Mouse (Mus musculus): ENCODE results near the gene Pdzd7. TPM values are rescaled to one million over a fixed set of nuclear protein-coding genes. Genes with fewer than 3 reads are reported as not detected.

Pdzd7 gene
- polyA plus RNA-seq, 1 experiment from 2014 or later = 0.33 TPM

DNA sequence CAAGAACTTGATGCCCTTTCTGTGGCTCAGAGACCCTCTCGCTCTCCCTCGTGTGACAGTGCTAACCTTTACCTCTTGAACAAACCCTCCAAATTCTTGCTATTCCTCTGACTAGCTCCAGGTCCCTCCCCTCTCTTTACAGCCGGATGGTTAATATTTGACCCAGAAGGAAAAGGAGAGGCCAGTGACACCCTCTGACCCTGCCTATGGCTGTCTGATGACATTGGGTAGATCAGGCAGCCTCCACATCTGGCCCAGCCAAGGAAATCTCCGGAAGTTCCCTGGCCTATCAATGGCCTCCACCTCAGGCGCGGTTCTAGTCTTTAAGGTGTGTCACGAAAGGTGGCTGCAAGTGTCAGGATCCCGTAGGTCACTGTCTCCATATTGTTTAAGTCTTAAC lies 54.5 kb downstream of the Pdzd7 start:
- Histone ChIP-seq H3K27me3 (ENCODE audit: control insufficient read depth, insufficient read depth, low read length) (no peaks in the 10 kb centered on the region), H3K4me1 (replicated peaks; ENCODE audit: control insufficient read depth, insufficient read depth) (no peaks in the 10 kb centered on the region; the same call in 1 of the 2 replicates), H3K9me3 (ENCODE audit: control insufficient read depth, low read length) (no peaks in the 10 kb centered on the region), H3K27ac (replicated peaks) (no peak overlapping the region), H3K4me2 (replicated peaks; ENCODE audit: low read depth) (no peak overlapping the region), H3K4me3 (ENCODE audit: low read depth, low read length) (no peak overlapping the region), H3K9ac (ENCODE audit: low read length) (no peak overlapping the region), H3K36me3 (ENCODE audit: control insufficient read depth, insufficient read depth, low read length) (no peaks in the 10 kb centered on the region)
- no peak for TF ChIP-seq CTCF (IDR thresholded peaks at IDR 0.05; ENCODE audit: low read depth)
- no peak for TF ChIP-seq EP300 (optimal IDR thresholded peaks at IDR 0.05)
- ATAC-seq (ENCODE audit: low FRiP score, low TSS enrichment) = peak; percentile 24; the same call in 1 of the 2 replicates
- 62% methylated on average over 8 of the region's 8 CpGs for WGBS
- no peak for DNase-seq (ENCODE audit: low spot score)

- peak overlapping the region; percentile 61 for H3K4me3 ChIP-seq (ENCODE audit: low read depth, low read length)
- peak overlapping the region; percentile 65 for H3K9ac ChIP-seq (ENCODE audit: low read length)
- no peaks in the 10 kb centered on the region for H3K36me3 ChIP-seq (ENCODE audit: control insufficient read depth, insufficient read depth, low read length)
- H3K4me2 ChIP-seq (replicated peaks; ENCODE audit: low read depth) = peak overlapping the region; percentile 99
- no peaks in the 10 kb centered on the region for H3K9me3 ChIP-seq (ENCODE audit: control insufficient read depth, low read length)
- WGBS = 9% methylated on average over 22 of the region's 22 CpGs
- TF ChIP-seq EP300 (optimal IDR thresholded peaks at IDR 0.05) (no peak), CTCF (IDR thresholded peaks at IDR 0.05; ENCODE audit: low read depth) (no peak)
- DNase-seq (ENCODE audit: low spot score) (no peak), ATAC-seq (ENCODE audit: low FRiP score, low TSS enrichment) (no peak)
- no peaks in the 10 kb centered on the region; the same call in 1 of the 2 replicates for H3K4me1 ChIP-seq (replicated peaks; ENCODE audit: control insufficient read depth, insufficient read depth)
- 0 out of 2 replicates have a peak overlapping the region, but pooled peaks have one; percentile 24 for H3K27ac ChIP-seq (replicated peaks)
- H3K27me3 ChIP-seq (ENCODE audit: control insufficient read depth, insufficient read depth, low read length) = no peaks in the 10 kb centered on the region
These were observed 55.7 kb downstream of the Pdzd7 start for GRCm38 (mm10) chr19:44989567-44990495.

- Histone ChIP-seq H3K36me3 (ENCODE audit: control insufficient read depth, insufficient read depth, low read length) (no peaks in the 10 kb centered on the region; the same call in 1 of the 2 replicates), H3K27me3 (ENCODE audit: control insufficient read depth, insufficient read depth, low read length) (no peaks in the 10 kb centered on the region), H3K4me1 (replicated peaks; ENCODE audit: control insufficient read depth, insufficient read depth) (no peaks in the 10 kb centered on the region; the same call in 1 of the 2 replicates), H3K27ac (replicated peaks) (0 out of 2 replicates have a peak within 1 kb of the TSS, but pooled peaks have one; percentile 24), H3K4me2 (replicated peaks; ENCODE audit: low read depth) (peak within 1 kb of the TSS; percentile 99), H3K4me3 (ENCODE audit: low read depth, low read length) (peak within 1 kb of the TSS; percentile 61), H3K9me3 (ENCODE audit: control insufficient read depth, low read length) (no peaks in the 10 kb centered on the region), H3K9ac (ENCODE audit: low read length) (peak within 1 kb of the TSS; percentile 65)
- under 1% methylated on average over 52 of the region's 58 CpGs for WGBS
- peak; percentile 51 for DNase-seq (ENCODE audit: low spot score)
- peak; percentile 60 for TF ChIP-seq CTCF (IDR thresholded peaks at IDR 0.05; ENCODE audit: low read depth)
- TF ChIP-seq EP300 (optimal IDR thresholded peaks at IDR 0.05) = no peak
- ATAC-seq (ENCODE audit: low FRiP score, low TSS enrichment) = peak; percentile 45
These were observed 56.5 kb downstream of the Pdzd7 start, which contains the start of gene Sema4g for GRCm38 (mm10) chr19:44988831-44989566. Gene Sema4g, plus strand, starts transcription at chr19:44989101.

- Histone ChIP-seq H3K27ac (replicated peaks) (no peak overlapping the region), H3K4me1 (replicated peaks; ENCODE audit: control insufficient read depth, insufficient read depth) (no peaks in the 10 kb centered on the region; the same call in 1 of the 2 replicates), H3K4me3 (ENCODE audit: low read depth, low read length) (no peak overlapping the region), H3K9ac (ENCODE audit: low read length) (no peak overlapping the region), H3K27me3 (ENCODE audit: control insufficient read depth, insufficient read depth, low read length) (no peaks in the 10 kb centered on the region), H3K4me2 (replicated peaks; ENCODE audit: low read depth) (peak overlapping the region; percentile 99), H3K9me3 (ENCODE audit: control insufficient read depth, low read length) (no peaks in the 10 kb centered on the region), H3K36me3 (ENCODE audit: control insufficient read depth, insufficient read depth, low read length) (no peaks in the 10 kb centered on the region; the same call in 1 of the 2 replicates)
- ATAC-seq (ENCODE audit: low FRiP score, low TSS enrichment) = no peak
- no peak for DNase-seq (ENCODE audit: low spot score)
- no peak for TF ChIP-seq EP300 (optimal IDR thresholded peaks at IDR 0.05)
- no peak for TF ChIP-seq CTCF (IDR thresholded peaks at IDR 0.05; ENCODE audit: low read depth)
- 37% methylated on average over 9 of the region's 9 CpGs for WGBS
These were observed 57.2 kb downstream of the Pdzd7 start for GRCm38 (mm10) chr19:44988321-44988720.

- no peak for TF ChIP-seq EP300 (optimal IDR thresholded peaks at IDR 0.05)
- TF ChIP-seq CTCF (IDR thresholded peaks at IDR 0.05; ENCODE audit: low read depth) = no peak
- Histone ChIP-seq H3K27me3 (ENCODE audit: control insufficient read depth, insufficient read depth, low read length) (no peaks in the 10 kb centered on the region), H3K27ac (replicated peaks) (no peak overlapping the region), H3K4me1 (replicated peaks; ENCODE audit: control insufficient read depth, insufficient read depth) (no peaks in the 10 kb centered on the region; the same call in 1 of the 2 replicates), H3K9ac (ENCODE audit: low read length) (no peak overlapping the region), H3K4me2 (replicated peaks; ENCODE audit: low read depth) (no peak overlapping the region), H3K36me3 (ENCODE audit: control insufficient read depth, insufficient read depth, low read length) (no peaks in the 10 kb centered on the region; the same call in 1 of the 2 replicates), H3K4me3 (ENCODE audit: low read depth, low read length) (no peak overlapping the region), H3K9me3 (ENCODE audit: control insufficient read depth, low read length) (no peaks in the 10 kb centered on the region)
- whole genome bisulfite sequencing = 54% methylated on average over 6 of the region's 6 CpGs
- no peak for DNase-seq (ENCODE audit: low spot score)
- ATAC-seq (ENCODE audit: low FRiP score, low TSS enrichment) = no peak
These were observed 57.7 kb downstream of the Pdzd7 start for GRCm38 (mm10) chr19:44987851-44988250.
